Mouse (Mus musculus) layer of hippocampus, postnatal 14 days (tissue): ENCODE measurements around the gene Plppr1. TPM values are rescaled to one million over a fixed set of nuclear protein-coding genes. Genes with fewer than 3 reads are reported as not detected.

Experiments used
- DNase-seq, 2 experiments: peaks; one replicate each; pipeline ENCODE4 v3.0.0; 2021 to 2022; ENCODE audit warnings: low spot score in 2 of 2, mixed read lengths in 1 of 2
- total RNA-seq, 2 experiments: library from RNA; stranded (reverse); gene quantifications; 2 replicates each; pipeline ENCODE4 v1.2.3; 2021

Plppr1 gene
- total RNA-seq, 2 experiments from 2014 or later, result 23.0 to 23.5 TPM

DNA sequence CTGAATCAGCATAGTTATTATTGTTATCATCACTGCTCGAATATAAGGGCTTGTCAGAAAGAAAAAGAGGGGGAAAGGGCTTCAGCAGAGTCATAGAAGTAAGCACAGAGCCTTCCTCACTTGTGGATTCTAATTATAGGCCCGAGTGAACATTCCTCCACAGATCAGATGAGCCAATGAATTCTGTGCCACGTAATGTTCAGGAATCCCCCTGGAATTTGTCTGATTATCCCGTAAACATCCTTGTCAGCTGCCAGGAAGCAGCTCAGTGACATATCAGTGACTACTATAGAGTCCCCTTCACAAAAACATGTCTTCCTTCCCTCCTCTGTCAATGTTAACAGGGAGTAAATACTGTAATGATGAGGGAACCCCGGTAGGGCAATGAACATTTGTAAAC lies 50.9 kb downstream of the Plppr1 start:
- DNase-seq, result no peak

DNA sequence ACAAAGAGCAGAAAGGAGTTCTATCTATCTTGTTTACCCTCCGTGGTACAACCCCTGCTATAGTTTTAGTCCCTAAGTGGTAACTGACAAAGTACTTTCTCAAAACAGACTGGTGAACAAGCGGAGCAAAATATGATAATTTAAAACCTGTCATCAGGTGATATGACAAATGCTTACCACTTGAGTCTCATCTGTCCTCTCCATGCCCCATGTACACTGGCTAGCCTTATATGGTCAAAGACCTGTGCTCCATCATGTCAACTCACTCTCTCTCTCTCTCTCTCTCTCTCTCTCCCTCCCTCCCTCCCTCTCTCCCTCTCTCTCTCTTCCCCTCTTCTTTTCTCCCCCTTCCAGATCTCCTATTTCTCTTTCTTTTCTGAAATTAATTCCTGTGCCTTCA lies 59.8 kb downstream of the Plppr1 start:
- DNase-seq, result no peak

DNA sequence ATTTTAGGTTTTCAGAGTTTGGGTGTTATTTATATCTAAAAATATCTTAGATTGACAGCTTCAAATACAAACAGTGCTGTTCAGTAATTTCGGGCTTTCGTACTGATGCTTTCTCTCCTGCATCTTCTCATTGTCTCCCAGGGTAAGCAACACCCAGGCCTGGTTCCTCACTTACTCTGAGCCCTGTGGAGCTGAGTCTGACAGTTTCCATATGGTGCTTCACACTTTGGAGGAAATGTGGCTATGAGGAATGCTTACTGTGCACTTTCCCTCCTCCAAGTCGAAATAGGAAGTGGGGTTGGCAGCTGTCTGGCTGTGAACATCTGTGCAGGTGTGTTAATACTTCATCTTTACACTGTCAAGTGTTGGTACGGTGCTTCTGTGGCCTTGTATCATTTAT lies 85.7 kb downstream of the Plppr1 start:
- DNase-seq, result no peak

DNA sequence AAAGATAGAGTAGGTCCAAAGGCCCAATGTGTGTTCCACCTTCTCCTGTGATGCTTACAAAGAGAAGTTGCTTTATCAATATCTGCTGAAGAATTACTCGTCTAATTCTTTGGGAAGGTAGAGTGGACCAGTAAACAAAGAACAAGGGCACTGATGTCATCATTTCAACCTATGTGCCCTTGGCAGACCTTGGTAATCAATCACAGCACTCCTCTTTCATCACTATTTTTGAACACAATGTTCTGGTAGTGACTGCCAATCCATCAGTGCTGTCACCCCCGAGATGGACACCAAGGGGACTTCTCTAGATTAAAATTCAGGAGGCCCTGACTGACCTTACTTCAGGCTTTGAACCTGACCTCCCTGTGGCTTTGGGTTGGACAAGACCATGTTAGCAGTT lies 89.7 kb downstream of the Plppr1 start:
- no peak for DNase-seq

DNA sequence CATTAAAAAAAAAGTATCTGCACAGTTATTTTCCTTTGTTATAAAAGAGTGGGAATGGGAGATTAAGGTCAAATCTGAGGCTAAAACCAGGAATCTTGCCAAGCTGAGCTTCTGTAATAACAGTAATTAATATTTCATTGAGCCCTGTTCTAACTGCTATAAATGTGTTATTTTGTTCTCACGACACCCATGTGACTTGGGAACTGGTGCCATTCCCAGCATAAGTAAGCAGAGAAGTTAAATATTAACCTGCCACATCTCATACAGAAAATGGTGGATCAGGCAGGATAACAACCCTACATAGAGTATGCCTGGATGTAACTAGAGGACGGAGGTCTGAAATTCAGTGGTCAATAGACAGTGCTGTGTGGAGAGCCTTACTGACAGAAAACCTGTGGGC lies 90.2 kb downstream of the Plppr1 start:
- no peak for DNase-seq

DNA sequence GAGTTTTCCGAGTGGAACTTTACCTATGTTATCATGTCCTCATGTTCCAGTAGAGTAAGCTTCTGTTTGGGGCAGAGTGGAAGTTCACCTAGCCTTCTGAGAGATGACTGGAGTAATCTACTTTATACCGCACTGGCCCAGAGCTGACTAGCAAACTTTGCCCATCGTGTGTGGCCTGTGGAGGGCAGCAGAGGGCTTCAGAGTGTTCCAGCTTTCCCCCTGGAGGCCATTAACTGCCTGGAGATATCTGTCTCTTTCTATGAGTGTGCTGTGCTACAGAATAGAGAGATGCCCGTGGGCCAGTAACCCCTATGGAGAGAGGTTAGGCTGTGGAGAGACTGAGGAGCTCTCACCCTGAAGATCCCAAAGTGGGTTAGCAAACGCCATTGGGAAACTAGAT lies 94.8 kb downstream of the Plppr1 start:
- DNase-seq, result peak; percentile 42 to 62

DNA sequence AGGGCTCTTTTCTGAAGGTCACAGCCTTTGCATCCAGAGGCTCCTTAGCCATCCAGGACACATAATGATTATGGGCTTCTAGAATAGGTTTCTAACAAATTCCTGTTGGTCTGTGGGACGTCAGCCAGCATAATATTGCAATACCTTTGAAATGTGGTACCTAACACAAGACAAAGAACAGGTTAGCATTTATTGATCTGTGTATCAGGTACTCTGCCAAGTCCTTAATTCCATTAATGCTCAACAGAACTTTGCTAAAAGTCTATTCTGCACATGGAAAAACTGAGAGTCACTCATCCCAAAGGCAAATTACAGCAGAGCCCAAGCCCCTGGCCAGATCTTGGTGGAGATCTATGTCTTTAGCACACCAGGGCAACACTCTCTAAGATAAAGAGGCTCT lies 97.7 kb downstream of the Plppr1 start:
- no peak for DNase-seq

DNA sequence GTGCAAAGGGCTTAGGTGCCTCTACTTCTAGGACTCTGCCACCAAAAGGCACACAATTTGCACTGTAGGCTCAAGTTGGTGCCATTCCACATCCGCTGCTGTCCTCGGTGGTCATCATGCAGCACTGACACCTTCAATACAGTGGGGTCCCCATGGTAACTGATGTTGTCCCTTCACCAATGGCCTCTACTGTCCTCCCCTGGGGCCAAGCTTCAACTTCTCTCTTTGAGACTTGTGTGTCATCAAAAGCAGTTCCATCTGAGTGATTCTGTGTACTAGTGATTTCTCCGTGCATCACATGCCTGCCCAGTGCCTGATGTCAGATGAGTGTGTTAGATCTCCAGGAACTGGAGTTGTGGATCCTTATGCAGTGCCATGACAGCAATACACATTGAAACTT lies 104.2 kb downstream of the Plppr1 start:
- DNase-seq, result no peak

DNA sequence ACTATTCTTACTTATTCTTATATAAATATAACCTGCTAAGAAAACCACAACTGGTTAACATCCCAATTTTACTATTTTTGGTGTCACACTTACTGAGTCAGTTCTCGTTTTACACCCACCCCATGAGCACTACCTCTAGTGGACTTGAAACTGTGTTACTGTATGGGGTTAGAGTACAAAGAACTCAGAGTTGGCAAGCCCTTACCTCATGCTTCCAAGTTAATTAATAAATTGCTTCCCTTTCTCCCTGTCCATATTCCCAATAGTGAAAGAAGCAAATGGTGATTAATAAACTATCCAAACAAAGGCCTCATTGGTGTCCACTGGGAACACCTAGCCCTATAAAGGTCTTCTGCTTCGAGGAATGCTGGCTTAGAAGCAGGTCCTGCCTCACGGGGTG lies 107.3 kb downstream of the Plppr1 start:
- no peak for DNase-seq

DNA sequence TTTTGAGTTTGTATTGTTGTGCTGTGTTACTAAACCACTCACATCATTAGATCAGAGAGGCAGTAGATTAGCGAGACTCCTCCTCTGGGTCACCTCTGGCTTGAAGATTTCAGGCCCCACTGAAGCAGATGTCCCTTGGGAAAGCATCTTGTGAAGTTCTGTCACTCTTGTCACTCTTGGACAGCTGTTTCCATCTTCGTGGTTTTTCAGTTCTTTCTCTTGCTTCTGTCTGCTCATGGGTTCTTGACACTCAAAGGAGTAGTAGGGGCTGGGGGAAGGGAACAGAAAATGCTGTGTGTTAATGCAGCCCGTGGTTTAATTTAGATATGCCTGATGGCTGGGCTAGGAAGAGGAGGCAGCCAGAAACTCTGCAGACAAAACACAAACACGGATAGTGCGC lies 108.0 kb downstream of the Plppr1 start:
- DNase-seq, result no peak

DNA sequence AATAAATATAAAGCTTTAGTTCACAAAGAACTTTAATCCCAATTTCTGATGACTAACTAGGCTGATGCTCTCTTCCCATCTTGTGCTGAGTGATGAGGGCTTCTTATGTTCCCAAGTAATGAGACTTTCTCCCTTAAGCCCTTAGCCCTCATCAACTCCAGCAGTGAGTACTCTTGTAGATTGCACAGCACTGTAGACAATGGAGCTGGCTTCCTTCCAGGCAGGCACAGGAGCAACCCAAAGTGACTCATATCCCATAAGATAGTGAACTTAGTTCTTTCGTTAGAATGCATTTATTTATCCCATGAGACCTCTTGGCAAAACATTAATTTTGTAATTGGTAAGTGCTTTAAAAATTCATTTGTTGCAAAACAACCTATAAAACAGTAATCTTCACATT lies 110.4 kb downstream of the Plppr1 start:
- no peak for DNase-seq

DNA sequence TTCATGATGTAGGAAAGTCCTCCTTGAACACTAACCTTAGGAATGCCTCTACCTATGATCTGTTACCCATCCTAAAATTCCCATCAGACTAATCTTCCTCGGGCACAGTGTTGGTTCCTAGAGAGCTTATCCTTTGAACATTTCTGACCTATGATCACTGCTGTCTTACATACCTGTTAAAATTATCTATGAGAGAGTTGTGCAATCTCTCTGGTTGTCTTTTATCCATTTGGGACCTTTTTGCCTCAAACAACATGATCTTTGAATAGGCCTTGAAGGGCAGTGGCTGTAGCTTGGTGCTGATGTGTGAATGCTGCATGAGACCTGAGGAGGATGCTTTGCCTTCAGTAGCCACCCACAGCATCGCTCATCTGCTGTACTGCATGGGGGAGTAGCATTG lies 119.0 kb downstream of the Plppr1 start:
- no peak for DNase-seq

DNA sequence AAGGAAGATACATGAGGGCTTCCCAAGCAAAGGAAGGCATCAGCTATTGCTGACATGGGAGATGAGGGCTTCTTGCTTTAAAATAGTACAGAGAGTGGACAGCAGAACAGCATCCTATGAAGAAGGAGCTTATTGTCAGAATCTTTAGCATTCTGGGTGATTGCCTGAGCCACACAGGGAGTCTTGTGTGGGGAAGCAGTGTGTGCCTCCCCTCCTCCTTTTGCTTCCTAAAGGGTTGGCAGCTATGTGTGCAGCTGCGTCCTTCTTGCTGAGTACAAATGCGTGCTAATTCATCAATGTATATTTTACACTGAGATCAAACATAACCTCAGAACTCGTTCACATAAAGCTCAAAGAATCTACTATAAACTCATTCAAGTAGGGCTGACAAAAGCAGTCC lies 119.8 kb downstream of the Plppr1 start:
- peak in 1 of 2 experiments; percentile 22 for DNase-seq

DNA sequence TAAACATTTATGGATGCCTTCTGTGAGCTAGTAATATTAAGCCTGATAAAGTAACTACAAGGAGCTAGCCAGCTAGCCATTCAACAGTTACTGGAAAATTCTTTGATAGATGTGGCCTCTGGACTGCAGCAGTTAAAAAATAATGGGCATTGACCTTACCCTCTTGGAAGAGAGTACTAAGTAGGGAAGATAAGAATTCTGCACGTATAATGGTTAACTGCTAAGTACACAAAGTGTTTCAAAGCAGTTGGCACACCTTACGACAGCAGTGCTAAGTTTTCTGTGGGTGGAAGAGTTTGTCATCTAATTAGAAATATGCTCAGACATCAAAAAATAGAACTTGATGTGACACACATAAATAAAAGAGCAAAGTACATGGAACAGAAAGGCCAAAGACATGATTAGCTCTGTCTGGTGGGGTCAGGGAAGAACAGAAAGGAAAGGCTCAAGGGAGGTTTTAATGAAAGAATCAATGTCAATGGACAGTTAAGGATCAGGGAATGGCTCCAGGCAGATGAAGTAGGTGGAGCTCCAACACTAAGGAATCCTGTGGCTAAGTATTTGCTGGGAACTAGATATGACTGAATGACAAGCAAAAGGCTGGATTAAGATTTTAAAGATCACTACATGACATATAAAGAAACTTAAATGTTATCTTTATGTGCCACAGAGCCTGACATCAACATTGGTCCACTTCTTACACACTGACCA lies 120.6 kb downstream of the Plppr1 start:
- DNase-seq, result no peak

DNA sequence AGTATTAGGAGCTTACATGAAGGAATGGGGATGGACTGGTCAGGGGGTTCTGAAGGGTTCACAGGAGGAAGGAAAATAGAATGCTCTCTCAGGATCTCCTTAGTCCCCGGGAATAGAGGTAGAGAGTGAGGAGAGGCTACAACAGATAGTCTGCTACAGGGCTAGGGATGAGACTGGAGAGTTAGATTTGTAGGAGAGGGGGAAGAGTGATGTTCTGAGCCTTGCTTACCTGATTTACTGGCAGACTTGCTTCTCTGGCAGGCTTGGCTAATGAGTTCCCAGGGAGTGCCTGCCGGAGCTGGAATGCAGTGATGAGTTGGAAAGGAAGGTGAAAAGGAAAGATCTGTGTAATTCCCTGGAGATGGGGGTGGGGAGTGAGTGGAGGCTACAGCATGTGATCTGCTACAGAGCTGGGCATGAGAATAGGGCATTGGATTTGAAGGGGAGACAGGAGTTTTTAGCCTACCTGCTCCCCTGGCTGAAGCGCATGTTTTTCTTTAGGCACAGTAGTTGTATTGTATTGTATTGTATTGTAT lies 131.0 kb downstream of the Plppr1 start:
- no peak for DNase-seq

DNA sequence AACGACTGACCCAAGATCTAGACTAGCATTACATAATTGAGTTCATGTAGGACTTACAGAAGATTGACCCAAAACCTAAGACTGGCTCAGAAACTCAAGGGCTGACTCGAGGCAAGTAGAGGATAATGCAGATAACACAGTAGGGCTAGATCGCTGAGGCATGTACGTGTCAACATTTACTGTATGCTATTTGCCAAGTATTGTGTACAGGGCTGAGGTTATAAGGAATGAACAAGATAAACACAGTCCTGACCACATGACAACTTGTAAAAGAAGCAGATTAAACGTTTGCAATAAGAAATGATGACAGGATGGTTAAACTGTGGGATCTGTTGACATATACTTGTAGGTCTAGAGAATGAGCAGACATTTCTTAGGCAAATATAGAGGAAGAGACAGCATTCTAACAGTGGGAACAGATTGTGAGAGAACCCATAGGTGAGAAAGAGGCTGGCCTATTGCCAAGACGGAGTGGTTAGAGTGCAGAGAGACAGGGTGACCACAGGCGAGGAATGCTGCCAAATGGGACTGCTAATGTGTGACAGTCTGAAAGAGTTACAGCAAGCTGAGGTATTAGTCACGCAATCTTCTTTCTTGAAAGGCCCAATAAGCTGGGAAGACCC lies 138.2 kb downstream of the Plppr1 start:
- no peak for DNase-seq

DNA sequence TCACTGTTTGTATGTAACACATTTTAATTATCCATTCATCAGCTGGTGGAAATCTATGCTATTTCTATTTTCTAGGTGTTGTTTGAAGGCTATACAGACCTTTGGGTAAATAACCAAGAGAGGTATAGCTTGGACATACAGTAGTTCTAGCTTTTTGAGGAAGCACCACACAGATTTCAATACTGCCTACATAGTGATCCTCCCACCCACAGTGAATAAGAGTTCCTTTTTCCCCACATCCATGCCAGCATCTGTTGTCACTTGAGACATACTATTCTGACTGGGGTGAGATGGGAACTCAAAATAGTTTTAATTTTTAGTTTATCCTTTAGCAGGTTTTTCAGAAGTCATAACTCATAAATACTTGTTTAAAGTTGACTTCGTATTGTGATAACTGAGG lies 151.4 kb downstream of the Plppr1 start:
- DNase-seq, result no peak

DNA sequence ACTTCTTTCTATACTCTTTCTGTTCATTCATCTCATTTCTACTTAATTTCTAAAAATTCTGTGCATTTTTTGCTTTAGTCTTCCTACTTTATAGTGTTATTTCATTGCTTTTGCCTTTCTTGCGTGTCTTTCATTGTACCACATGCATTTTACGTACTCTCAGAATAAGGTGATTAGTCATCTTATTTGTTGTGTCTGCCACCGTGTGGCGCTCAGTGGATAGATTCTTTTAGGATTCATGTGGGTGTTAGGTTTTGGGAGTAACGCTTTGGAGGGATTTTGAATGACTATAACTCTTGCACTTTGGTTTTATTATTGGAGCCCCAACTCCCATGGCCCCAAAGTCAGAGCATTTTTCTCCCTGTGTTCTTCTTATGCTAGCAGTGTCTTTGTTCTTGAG lies 152.5 kb downstream of the Plppr1 start:
- no peak for DNase-seq

DNA sequence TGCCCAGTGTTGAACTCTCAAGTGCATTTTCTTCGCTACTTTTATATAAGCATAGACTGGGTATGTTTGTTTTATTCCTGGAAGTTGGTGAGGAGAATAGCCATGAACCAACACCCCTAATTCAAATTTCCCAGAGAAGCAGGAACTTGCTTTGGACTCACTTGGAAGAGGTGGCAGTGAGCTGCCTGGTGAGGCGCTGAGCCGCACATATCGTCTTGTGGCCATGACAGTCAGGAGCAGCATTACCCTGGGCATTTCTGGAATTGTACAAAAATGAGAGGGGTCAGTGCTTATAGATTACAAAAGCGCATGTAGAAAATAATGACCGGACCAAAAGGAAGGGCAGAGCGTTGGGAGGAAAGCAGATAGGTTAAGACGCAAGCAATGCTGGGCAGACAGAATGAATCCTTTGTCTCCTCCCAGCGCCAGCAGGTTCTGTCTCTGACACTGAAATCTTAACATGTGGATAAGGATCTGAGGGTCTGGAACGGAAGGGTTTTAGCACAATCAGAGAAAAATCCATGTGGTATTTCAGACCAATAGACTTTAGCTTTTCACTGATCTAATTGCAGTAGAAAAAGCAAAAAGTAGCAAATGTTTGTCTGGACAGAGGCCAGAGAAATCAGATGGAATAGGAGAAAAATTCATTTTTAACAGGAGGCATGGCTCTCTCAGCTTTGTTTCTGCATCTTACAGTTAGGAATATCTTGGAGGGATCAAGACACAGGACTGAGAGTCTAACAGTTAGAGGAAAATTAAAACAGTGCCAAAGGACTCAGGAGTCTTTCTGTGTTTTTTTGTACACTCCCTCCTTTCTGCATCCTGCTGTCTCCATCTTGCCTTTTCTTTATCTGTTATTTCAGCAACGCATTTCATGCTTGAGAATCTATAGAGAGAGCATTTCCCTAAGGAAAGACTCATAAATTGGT lies 153.8 kb downstream of the Plppr1 start:
- DNase-seq, result peak in 1 of 2 experiments; percentile 72

DNA sequence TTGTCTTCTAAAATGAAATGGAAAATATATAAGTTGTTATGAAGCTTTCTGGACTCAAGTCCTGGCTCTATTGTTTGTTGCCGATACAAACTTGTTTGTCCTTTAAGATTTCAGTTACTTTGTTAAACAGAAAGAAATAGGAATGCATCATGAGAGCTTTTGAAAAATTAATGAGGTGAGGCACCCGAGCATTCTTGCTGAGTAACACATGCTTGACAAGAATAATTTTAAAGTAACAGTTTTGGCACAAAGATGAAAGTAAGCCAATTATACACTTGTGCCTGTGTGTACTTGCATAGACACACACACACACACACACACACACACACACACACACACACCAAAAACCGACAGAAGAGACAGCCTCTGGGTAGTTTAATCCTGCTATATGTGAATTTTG lies 155.3 kb downstream of the Plppr1 start:
- DNase-seq, result no peak

DNA sequence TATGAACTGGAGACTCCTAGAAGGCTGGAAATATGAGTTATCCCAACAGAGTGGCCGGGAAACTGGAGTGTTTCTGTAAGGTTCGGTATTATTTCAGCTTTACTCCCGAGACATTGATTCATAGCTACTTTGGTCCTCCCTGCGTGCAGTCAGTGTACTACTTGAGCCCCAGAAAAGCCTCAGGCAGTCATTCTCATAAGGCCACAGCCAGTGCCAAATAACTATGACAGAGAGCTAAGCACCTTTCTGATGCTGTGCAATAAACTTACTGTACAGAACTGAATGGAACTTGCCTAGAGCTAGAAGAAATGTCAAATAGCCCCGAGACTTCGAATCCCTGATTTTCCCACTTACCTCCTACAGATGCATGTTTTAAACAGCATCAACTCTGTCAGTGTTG lies 164.4 kb downstream of the Plppr1 start:
- DNase-seq, result no peak

DNA sequence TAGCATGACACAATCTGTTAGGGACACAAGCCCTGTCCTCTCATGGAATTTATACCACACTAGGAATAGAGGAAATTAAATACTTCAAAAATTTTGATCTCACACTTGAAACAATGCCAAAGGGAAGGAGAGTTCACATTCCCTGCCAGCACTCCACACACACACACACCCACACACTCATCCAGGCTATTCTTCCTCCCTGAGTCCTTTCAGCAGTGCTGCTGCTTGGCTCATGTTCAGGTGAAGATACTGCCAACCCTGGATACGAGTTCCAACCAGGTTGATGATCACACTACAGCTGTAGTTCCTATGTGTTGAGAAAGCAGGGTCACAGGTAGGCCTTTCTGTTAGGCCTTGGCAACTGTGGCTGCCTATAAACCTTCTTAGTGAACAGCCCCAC lies 165.9 kb downstream of the Plppr1 start:
- DNase-seq, result no peak
